Mouse (Mus musculus) kidney, adult 2 months (tissue): Measurements from ENCODE around the gene Spryd4. TPM values are rescaled to one million over a fixed set of nuclear protein-coding genes. Genes with fewer than 3 reads are reported as not detected.

Experiments
- DNase-seq: peaks from one replicate; pipeline ENCODE4 v3.0.0; 2021
- H3K27ac ChIP-seq: fragments of 200-500 bp; 2 replicates; pipeline ENCODE4 v1.5.1; 2012; ENCODE audit warnings: low read depth, low read length, control low read depth, inconsistent platforms; ENCODE audit not compliant: insufficient read depth
- H3K27me3 ChIP-seq: fragments of 200-500 bp; replicated peaks from 2 replicates; pipeline ENCODE4 v1.6.1; 2012; ENCODE audit warnings: mild to moderate bottlenecking, moderate library complexity, low read length, inconsistent platforms; ENCODE audit not compliant: control insufficient read depth, insufficient read depth
- H3K36me3 ChIP-seq: fragments of 200-500 bp; 2 replicates; pipeline ENCODE4 v1.6.1; 2012; ENCODE audit warnings: mild to moderate bottlenecking, moderate library complexity, low read length, inconsistent platforms; ENCODE audit not compliant: control insufficient read depth, insufficient read depth
- H3K4me1 ChIP-seq: fragments of 200-500 bp; 2 replicates; pipeline ENCODE4 v1.6.1; 2011; ENCODE audit warnings: low read length; ENCODE audit not compliant: control insufficient read depth, insufficient read depth
- H3K4me3 ChIP-seq: fragments of 200-500 bp; 2 replicates; pipeline ENCODE4 v1.5.1; 2011; ENCODE audit warnings: mild to moderate bottlenecking, low read depth, low read length, control low read depth; ENCODE audit not compliant: insufficient read depth
- CTCF ChIP-seq: fragments of 200-500 bp; conservative IDR thresholded peaks from 2 replicates; pipeline ENCODE4 v1.5.1; 2011; ENCODE audit warnings: low read depth, mild to moderate bottlenecking, control low read depth, low read length, moderate library complexity, mixed read lengths; ENCODE audit not compliant: insufficient read depth, insufficient read length
- POLR2A ChIP-seq: fragments of 200-500 bp; IDR thresholded peaks from one replicate; pipeline ENCODE4 v1.6.1; 2011; ENCODE audit warnings: low read depth, low read length, control low read depth
- WGBS: fragments of 180-500 bp; shearing (Covaris S2); methylation state at CpG from one replicate; pipeline ENCODE4 v1.1.7; 2018; 5-methylcytosine and 5-hydroxymethylcytosine counted together
- polyA plus RNA-seq: library from polyadenylated mRNA; depleted of rRNA; stranded (reverse); fragments of >200 nt; gene quantifications from 2 replicates; pipeline ENCODE4 v1.2.3, GENCODE M21; 2012

The Spryd4 gene
- polyA plus RNA-seq, 1 experiment, result 17.3 TPM

- 95% methylated on average over 13 of the region's 13 CpGs for WGBS
- Histone ChIP-seq H3K4me1 (no peaks in the 10 kb centered on the region), H3K36me3 (no peaks in the 10 kb centered on the region), H3K4me3 (no peak overlapping the region), H3K27ac (no peak overlapping the region), H3K27me3 (no peaks in the 10 kb centered on the region)
- no peak for DNase-seq
- no peak for TF ChIP-seq CTCF
- TF ChIP-seq POLR2A, result no peak
Measured at GRCm38 (mm10) chr10:128250565-128250964, 39.0 kb upstream of the Spryd4 start.

- WGBS, result 70% methylated on average over 17 of the region's 17 CpGs
- H3K4me1 ChIP-seq, result no peaks in the 10 kb centered on the region
- peak overlapping the region; percentile 43 for H3K4me3 ChIP-seq
- H3K36me3 ChIP-seq, result no peaks in the 10 kb centered on the region
- DNase-seq, result peak; percentile 79
- H3K27ac ChIP-seq, result peak overlapping the region; percentile 96
- H3K27me3 ChIP-seq, result no peaks in the 10 kb centered on the region
- TF ChIP-seq POLR2A, result no peak
- TF ChIP-seq CTCF, result no peak
Measured at GRCm38 (mm10) chr10:128247020-128247732, 35.6 kb upstream of the Spryd4 start.

GRCm38 (mm10) chr10:128244121-128244520, 32.5 kb upstream of the Spryd4 start:
- TF ChIP-seq POLR2A, result no peak
- no peak for TF ChIP-seq CTCF
- H3K27me3 ChIP-seq, result no peaks in the 10 kb centered on the region
- H3K27ac ChIP-seq, result no peak overlapping the region
- H3K4me3 ChIP-seq, result no peak overlapping the region
- DNase-seq, result no peak
- H3K36me3 ChIP-seq, result no peaks in the 10 kb centered on the region
- 94% methylated on average over 15 of the region's 15 CpGs for WGBS
- H3K4me1 ChIP-seq, result no peaks in the 10 kb centered on the region

GRCm38 (mm10) chr10:128243252-128243651, 31.6 kb upstream of the Spryd4 start:
- Histone ChIP-seq H3K36me3 (no peaks in the 10 kb centered on the region), H3K4me1 (no peaks in the 10 kb centered on the region), H3K27me3 (no peaks in the 10 kb centered on the region), H3K4me3 (no peak overlapping the region), H3K27ac (no peak overlapping the region)
- TF ChIP-seq POLR2A, result no peak
- no peak for TF ChIP-seq CTCF
- DNase-seq, result peak; percentile 14
- WGBS, result 85% methylated on average over 8 of the region's 8 CpGs

- Histone ChIP-seq H3K4me3 (no peak overlapping the region), H3K36me3 (no peaks in the 10 kb centered on the region)
- TF ChIP-seq CTCF, result no peak
- TF ChIP-seq POLR2A, result no peak
Measured at GRCm38 (mm10) chr10:128240131-128240530, 28.5 kb upstream of the Spryd4 start.

GRCm38 (mm10) chr10:128239140-128239539, 27.5 kb upstream of the Spryd4 start:
- H3K27me3 ChIP-seq, result no peaks in the 10 kb centered on the region
- no peak for TF ChIP-seq CTCF
- no peak for TF ChIP-seq POLR2A
- WGBS, result 98% methylated on average over 4 of the region's 4 CpGs
- no peak overlapping the region for H3K27ac ChIP-seq
- H3K36me3 ChIP-seq, result no peaks in the 10 kb centered on the region
- H3K4me1 ChIP-seq, result no peaks in the 10 kb centered on the region
- no peak overlapping the region for H3K4me3 ChIP-seq
- no peak for DNase-seq

More at GRCm38 (mm10) chr10:128240131-128240530, 28.5 kb upstream of the Spryd4 start:
- Histone ChIP-seq H3K4me1 (no peaks in the 10 kb centered on the region), H3K27ac (no peak overlapping the region), H3K27me3 (no peaks in the 10 kb centered on the region)
- WGBS, result 93% methylated on average over 18 of the region's 18 CpGs
- DNase-seq, result no peak

- TF ChIP-seq POLR2A, result no peak
- TF ChIP-seq CTCF, result no peak
- WGBS, result 70% methylated on average over 15 of the region's 15 CpGs
- Histone ChIP-seq H3K4me1 (no peaks in the 10 kb centered on the region), H3K36me3 (no peaks in the 10 kb centered on the region), H3K27me3 (no peaks in the 10 kb centered on the region), H3K27ac (no peak overlapping the region), H3K4me3 (no peak overlapping the region)
- peak; percentile 45 for DNase-seq
Measured at GRCm38 (mm10) chr10:128237807-128238480, 26.3 kb upstream of the Spryd4 start.
